Mouse (Mus musculus) MEL (cell line): ENCODE measurements around the gene Kif5c.

Experiments
- BHLHE40 ChIP-seq: IDR thresholded peaks from 2 replicates; pipeline ENCODE4 v1.6.1; 2012; ENCODE audit warnings: low read depth, mild to moderate bottlenecking, inconsistent platforms, low read length, improper control_type of control experiment, borderline replicate concordance
- CHD2 ChIP-seq: IDR thresholded peaks from 2 replicates; pipeline ENCODE4 v1.6.1; 2011; ENCODE audit warnings: low read length, improper control_type of control experiment
- CTCF ChIP-seq, 3 experiments: IDR thresholded peaks in 2 of 3; conservative IDR thresholded peaks in 1 of 3; 2 replicates each; pipeline ENCODE4 v1.5.1; 2011 to 2012; ENCODE audit warnings: low read length in 3 of 3, low read depth in 2 of 3, mild to moderate bottlenecking in 2 of 3, improper control_type of control experiment in 1 of 3, inconsistent platforms in 1 of 3, mixed read lengths in 1 of 3, moderate library complexity in 1 of 3; ENCODE audit not compliant: control insufficient read depth in 1 of 3, insufficient read depth in 1 of 3, poor library complexity in 1 of 3, severe bottlenecking in 1 of 3
- EP300 ChIP-seq, 2 experiments: IDR thresholded peaks; 2 replicates each; pipeline ENCODE4 v1.6.1; 2011; ENCODE audit warnings: improper control_type of control experiment in 2 of 2, low read length in 2 of 2, low read depth in 1 of 2, mild to moderate bottlenecking in 1 of 2
- GATA1 ChIP-seq: IDR thresholded peaks from 2 replicates; pipeline ENCODE4 v1.6.1; 2011; ENCODE audit warnings: low read depth, low read length, improper control_type of control experiment
- MAFK ChIP-seq: IDR thresholded peaks from 2 replicates; pipeline ENCODE4 v1.6.1; 2011; ENCODE audit warnings: low read depth, mild to moderate bottlenecking, low read length, improper control_type of control experiment, borderline replicate concordance
- MAZ ChIP-seq: IDR thresholded peaks from 2 replicates; pipeline ENCODE4 v1.6.1; 2012; ENCODE audit warnings: low read depth, mild to moderate bottlenecking, inconsistent platforms, low read length, improper control_type of control experiment
- POLR2A ChIP-seq, 2 experiments: IDR thresholded peaks; 2 replicates each; pipeline ENCODE4 v1.6.1; 2011 to 2012; ENCODE audit warnings: low read length in 2 of 2, mild to moderate bottlenecking in 2 of 2, control low read depth in 1 of 2, improper control_type of control experiment in 1 of 2, low read depth in 1 of 2, moderate library complexity in 1 of 2; ENCODE audit not compliant: control insufficient read depth in 1 of 2, insufficient read depth in 1 of 2, poor library complexity in 1 of 2
- ZNF384 ChIP-seq: IDR thresholded peaks from 2 replicates; pipeline ENCODE4 v1.6.1; 2012; ENCODE audit warnings: low read depth, mild to moderate bottlenecking, inconsistent platforms, low read length, improper control_type of control experiment

DNA sequence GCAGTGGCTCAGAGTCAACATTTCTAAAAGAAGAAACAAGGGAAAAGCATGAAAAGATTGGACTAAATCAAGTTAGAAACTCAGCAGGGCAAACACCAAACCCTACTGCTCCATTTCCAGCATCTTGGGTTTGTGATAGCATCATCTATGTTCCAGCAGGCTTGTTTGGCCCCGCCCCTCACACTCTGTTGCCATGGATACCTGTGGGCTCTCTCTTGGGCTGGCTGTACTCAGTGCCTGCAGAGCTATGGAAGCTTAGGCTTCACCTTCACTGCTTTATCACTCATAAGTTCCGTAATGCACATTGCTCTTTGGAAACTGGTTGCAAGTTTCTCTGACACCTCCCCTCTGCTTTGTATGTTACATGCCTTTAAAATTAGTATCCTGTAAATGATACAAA is 136.0 kb downstream of the Kif5c start:
- TF ChIP-seq ZNF384 (no peak), CHD2 (no peak), MAZ (no peak), CTCF (IDR thresholded peaks at IDR 0.05 in 2 of 3, conservative IDR thresholded peaks at IDR 0.05 in 1 of 3; ENCODE audit: control insufficient read depth in 1 of 3, insufficient read depth in 1 of 3, low read depth in 2 of 3, low read length in 3 of 3, poor library complexity in 1 of 3, severe bottlenecking in 1 of 3) (no peak), MAFK (no peak), BHLHE40 (no peak), POLR2A (IDR thresholded peaks at IDR 0.05; ENCODE audit: control insufficient read depth in 1 of 2, insufficient read depth in 1 of 2, low read depth in 1 of 2, low read length in 2 of 2, poor library complexity in 1 of 2) (no peak), EP300 (IDR thresholded peaks at IDR 0.05; ENCODE audit: low read depth in 1 of 2, low read length in 2 of 2) (no peak), GATA1 (no peak)
